Comparison of ENCODE assay signal across 9 mouse cellular contexts in the genomic region with DNA sequence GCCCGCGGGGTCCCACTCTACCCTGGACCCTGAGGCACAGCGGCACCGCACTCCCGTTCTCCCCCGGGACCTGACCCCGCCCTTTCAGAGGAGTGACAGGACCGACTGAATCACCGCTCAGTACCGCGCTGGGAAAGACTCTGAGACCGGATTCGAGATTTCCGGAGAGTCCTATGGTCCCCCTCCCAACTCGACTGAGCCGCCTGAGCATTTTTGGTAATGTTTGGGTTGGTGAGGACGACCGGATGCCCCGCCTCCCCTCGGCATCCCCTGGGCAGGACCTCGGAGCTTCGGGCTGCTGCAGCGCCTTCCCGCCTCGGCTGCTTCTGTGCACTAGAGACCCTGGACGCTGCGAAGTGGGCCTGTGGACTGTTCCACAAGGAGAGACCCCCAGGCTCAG. TPM values are rescaled to one million over a fixed set of nuclear protein-coding genes. Genes with fewer than 3 reads are reported as not detected.
DNase-seq lines count a peak whose midpoint lies in the region; ATAC-seq and TF ChIP-seq lines count a peak whose summit lies in the region.
"Had no signal": no experiment of that assay in that cellular context is flagged by ENCODE, and none has a peak within 500 bp of the region (broad histone marks: within the 10 kb centered on the region; RNA-seq: fewer than 3 reads in every experiment).

No protein-coding gene starts in this region.

- peak; percentile 94 for DNase-seq in lung, postnatal 36 days
- DNase-seq in left cerebral cortex, adult 18-20 months (ENCODE audit: low spot score in 2 of 2), result no peak

- H3K36me3 ChIP-seq in erythroblast, embryonic 14.5 days (ENCODE audit: control insufficient read depth), result no peaks in the 10 kb centered on the region
- H3K36me3 ChIP-seq in embryonic facial prominence, embryonic 13.5 days, result no peaks in the 10 kb centered on the region
- H3K36me3 ChIP-seq in heart, embryonic 14.5 days (ENCODE audit: control insufficient read depth, insufficient read depth, low read length), result no peaks in the 10 kb centered on the region
- no peaks in the 10 kb centered on the region for H3K36me3 ChIP-seq in kidney, embryonic 16.5 days (ENCODE audit: insufficient read depth, low read length)
- H3K36me3 ChIP-seq in small intestine, adult 2 months (ENCODE audit: control insufficient read depth, insufficient read depth, low read length), result no peaks in the 10 kb centered on the region

- no peak for ATAC-seq in erythroblast, adult 5-6 weeks (replicated peaks; ENCODE audit: low FRiP score, poor library complexity, severe bottlenecking)
- ATAC-seq in embryonic facial prominence, embryonic 13.5 days (ENCODE audit: insufficient number of reproducible peaks, insufficient read depth, low FRiP score, low TSS enrichment, low read depth), result no peak
- ATAC-seq in heart, embryonic 14.5 days (ENCODE audit: insufficient number of reproducible peaks, insufficient read depth, low FRiP score, low read depth), result peak; percentile 58
- peak; percentile 53 for ATAC-seq in kidney, embryonic 16.5 days (ENCODE audit: low FRiP score, low TSS enrichment)

- peak overlapping the region; percentile 73 for H3K9ac ChIP-seq in embryonic facial prominence, embryonic 13.5 days
- peak overlapping the region; percentile 77 for H3K9ac ChIP-seq in heart, embryonic 14.5 days (ENCODE audit: low read length)
- H3K9ac ChIP-seq in kidney, embryonic 16.5 days (replicated peaks; ENCODE audit: low read length), result peak overlapping the region; percentile 71

- under 1% methylated on average over 27 of the region's 27 CpGs for WGBS in embryonic facial prominence, embryonic 13.5 days
- WGBS in heart, embryonic 14.5 days, result 1% methylated on average over 27 of the region's 27 CpGs
- WGBS in kidney, embryonic 16.5 days, result 0% methylated on average over 27 of the region's 27 CpGs
- WGBS in small intestine, adult 2 months, result under 1% methylated on average over 27 of the region's 27 CpGs

- TF ChIP-seq POLR2A in small intestine, adult 2 months (IDR thresholded peaks at IDR 0.05; ENCODE audit: low read depth, low read length), result no peak; the same call in 1 of the 2 replicates

- H3K4me2 ChIP-seq in embryonic facial prominence, embryonic 13.5 days, result peak overlapping the region; percentile 79
- H3K4me2 ChIP-seq in heart, embryonic 14.5 days (ENCODE audit: low read length), result peak overlapping the region; percentile 87
- peak overlapping the region; percentile 69 for H3K4me2 ChIP-seq in kidney, embryonic 16.5 days (replicated peaks; ENCODE audit: low read depth, low read length)

- peaks cover 74% of the 10 kb centered on the region for H3K27me3 ChIP-seq in erythroblast, embryonic 14.5 days (ENCODE audit: control insufficient read depth)
- H3K27me3 ChIP-seq in embryonic facial prominence, embryonic 13.5 days, result peaks cover 33% of the 10 kb centered on the region
- no peaks in the 10 kb centered on the region for H3K27me3 ChIP-seq in heart, embryonic 14.5 days (ENCODE audit: control insufficient read depth, insufficient read depth, low read length)
- peaks cover 4% of the 10 kb centered on the region; the same call in 1 of the 2 replicates for H3K27me3 ChIP-seq in kidney, embryonic 16.5 days (ENCODE audit: insufficient read depth, low read length)
- H3K27me3 ChIP-seq in small intestine, adult 2 months (ENCODE audit: control insufficient read depth, insufficient read depth, low read length), result peaks cover 26% of the 10 kb centered on the region

- peak overlapping the region; percentile 18 for H3K4me3 ChIP-seq in erythroblast, embryonic 14.5 days (replicated peaks)
- H3K4me3 ChIP-seq in embryonic facial prominence, embryonic 13.5 days, result peak overlapping the region; percentile 45
- peak overlapping the region; percentile 45 to 46 for H3K4me3 ChIP-seq in heart, embryonic 14.5 days (ENCODE audit: control insufficient read depth in 1 of 2, insufficient read depth in 1 of 2, low read depth in 1 of 2, low read length in 2 of 2)
- H3K4me3 ChIP-seq in kidney, embryonic 16.5 days (ENCODE audit: low read length), result peak overlapping the region; percentile 44
- peak overlapping the region; percentile 58 for H3K4me3 ChIP-seq in small intestine, adult 2 months (ENCODE audit: low read depth, low read length)

- peak overlapping the region; percentile 73 for H3K27ac ChIP-seq in embryonic facial prominence, embryonic 13.5 days
- H3K27ac ChIP-seq in heart, embryonic 14.5 days (replicated peaks in 1 of 2; ENCODE audit: control insufficient read depth in 1 of 2, insufficient read depth in 1 of 2, low read depth in 2 of 2, low read length in 2 of 2), result peak overlapping the region; percentile 87 to 89
- peak overlapping the region; percentile 90 for H3K27ac ChIP-seq in kidney, embryonic 16.5 days (ENCODE audit: low read length)
- peak overlapping the region; percentile 75 for H3K27ac ChIP-seq in small intestine, adult 2 months (ENCODE audit: insufficient read depth, low read depth, low read length)

- peaks cover 10% of the 10 kb centered on the region for H3K4me1 ChIP-seq in erythroblast, embryonic 14.5 days (ENCODE audit: control insufficient read depth)
- H3K4me1 ChIP-seq in embryonic facial prominence, embryonic 13.5 days, result peaks cover 56% of the 10 kb centered on the region
- H3K4me1 ChIP-seq in heart, embryonic 14.5 days (ENCODE audit: control insufficient read depth in 2 of 2, insufficient read depth in 2 of 2, low read length in 2 of 2), result peaks cover 35 to 47% of the 10 kb centered on the region in 2 experiments
- H3K4me1 ChIP-seq in kidney, embryonic 16.5 days (ENCODE audit: insufficient read depth, low read length), result peaks cover 72% of the 10 kb centered on the region
- peaks cover 25% of the 10 kb centered on the region for H3K4me1 ChIP-seq in small intestine, adult 2 months (ENCODE audit: control insufficient read depth, insufficient read depth, insufficient read length, low read length)

- H3K9me3 ChIP-seq in erythroblast, embryonic 14.5 days (ENCODE audit: control insufficient read depth, low read length), result no peaks in the 10 kb centered on the region; the same call in 1 of the 2 replicates
- no peaks in the 10 kb centered on the region for H3K9me3 ChIP-seq in embryonic facial prominence, embryonic 13.5 days
- no peaks in the 10 kb centered on the region for H3K9me3 ChIP-seq in heart, embryonic 14.5 days (ENCODE audit: control insufficient read depth, low read length)
- no peaks in the 10 kb centered on the region for H3K9me3 ChIP-seq in kidney, embryonic 16.5 days (ENCODE audit: low read length)

- no peak for TF ChIP-seq CTCF in small intestine, adult 2 months (IDR thresholded peaks at IDR 0.05; ENCODE audit: extremely low read depth, insufficient read length, insufficient replicate concordance, low read depth, low read length)

RNA-seq across cellular contexts. Expression of gene Mcam, which starts 4.2 kb away (rescaled TPM):
- not detected in 2 replicates for polyA plus RNA-seq in erythroblast, embryonic 14.5 days (2012)
- total RNA-seq in erythroblast, adult 5-6 weeks (2015; ENCODE audit: low replicate concordance), result 0.77 TPM in 1 of 2 replicates, not detected in the other
- 0.60 TPM in 1 of 2 replicates, not detected in the other for total RNA-seq in erythroblast, adult 5-6 weeks (2017; ENCODE audit: low replicate concordance)
- 25.6 and 28.9 TPM in 2 replicates for polyA plus RNA-seq in embryonic facial prominence, embryonic 13.5 days (2015; fragmentation: Nextera tagmentation; extraction: Ambion mirVana)
- 129 and 130 TPM in 2 replicates for polyA plus RNA-seq in heart, embryonic 14.5 days (2014; fragmentation: Nextera tagmentation; extraction: Ambion mirVana)
- polyA plus RNA-seq in kidney, embryonic 16.5 days (2015; fragmentation: Nextera tagmentation; extraction: Ambion mirVana), result 54.3 and 60.3 TPM in 2 replicates
- polyA plus RNA-seq in small intestine, adult 2 months (2012; rRNA removed), result 14.2 and 14.3 TPM in 2 replicates
- total RNA-seq in left cerebral cortex, adult 18-20 months (2021), result 10 to 100 TPM in 1 of 2 experiments, 1 to 10 TPM in 1; 8.7 to 10.3 TPM

RNA-seq across cellular contexts. Expression of gene Rnf26, which starts 16.7 kb away (rescaled TPM):
- polyA plus RNA-seq in erythroblast, embryonic 14.5 days (2012), result 8.5 and 11.1 TPM in 2 replicates
- 11.1 and 23.6 TPM in 2 replicates for total RNA-seq in erythroblast, adult 5-6 weeks (2015; ENCODE audit: low replicate concordance)
- total RNA-seq in erythroblast, adult 5-6 weeks (2017; ENCODE audit: low replicate concordance), result 13.5 and 15.6 TPM in 2 replicates
- polyA plus RNA-seq in embryonic facial prominence, embryonic 13.5 days (2015; fragmentation: Nextera tagmentation; extraction: Ambion mirVana), result 73.3 and 80.1 TPM in 2 replicates
- polyA plus RNA-seq in heart, embryonic 14.5 days (2014; fragmentation: Nextera tagmentation; extraction: Ambion mirVana), result 30.4 and 32.9 TPM in 2 replicates
- 75.0 and 87.0 TPM in 2 replicates for polyA plus RNA-seq in kidney, embryonic 16.5 days (2015; fragmentation: Nextera tagmentation; extraction: Ambion mirVana)
- 16.9 and 26.4 TPM in 2 replicates for polyA plus RNA-seq in small intestine, adult 2 months (2012; rRNA removed)
- total RNA-seq in left cerebral cortex, adult 18-20 months (2021), result 10 to 100 TPM; 28.7 to 31.9 TPM

RNA-seq across cellular contexts. Expression of gene Gm49380, which starts 16.7 kb away (rescaled TPM):
- polyA plus RNA-seq in erythroblast, embryonic 14.5 days (2012), result not detected in 2 replicates
- total RNA-seq in erythroblast, adult 5-6 weeks (2015; ENCODE audit: low replicate concordance), result not detected in 2 replicates
- total RNA-seq in erythroblast, adult 5-6 weeks (2017; ENCODE audit: low replicate concordance), result not detected in 2 replicates
- polyA plus RNA-seq in embryonic facial prominence, embryonic 13.5 days (2015; fragmentation: Nextera tagmentation; extraction: Ambion mirVana), result 0.30 and 0.48 TPM in 2 replicates
- polyA plus RNA-seq in heart, embryonic 14.5 days (2014; fragmentation: Nextera tagmentation; extraction: Ambion mirVana), result 0.07 and 0.08 TPM in 2 replicates
- polyA plus RNA-seq in kidney, embryonic 16.5 days (2015; fragmentation: Nextera tagmentation; extraction: Ambion mirVana), result 0.22 and 0.25 TPM in 2 replicates
- polyA plus RNA-seq in small intestine, adult 2 months (2012; rRNA removed), result not detected in 2 replicates
- total RNA-seq in left cerebral cortex, adult 18-20 months (2021), result under 1 TPM; 0.14 to 0.42 TPM
- total RNA-seq: MEL had no signal

RNA-seq across cellular contexts. Expression of gene C1qtnf5, which starts 23.0 kb away (rescaled TPM):
- polyA plus RNA-seq in erythroblast, embryonic 14.5 days (2012), result 0.08 TPM in 1 of 2 replicates, not detected in the other
- total RNA-seq in erythroblast, adult 5-6 weeks (2015; ENCODE audit: low replicate concordance), result 2.1 TPM in 1 of 2 replicates, not detected in the other
- not detected in 2 replicates for total RNA-seq in erythroblast, adult 5-6 weeks (2017; ENCODE audit: low replicate concordance)
- polyA plus RNA-seq in embryonic facial prominence, embryonic 13.5 days (2015; fragmentation: Nextera tagmentation; extraction: Ambion mirVana), result 1.5 and 2.8 TPM in 2 replicates
- polyA plus RNA-seq in heart, embryonic 14.5 days (2014; fragmentation: Nextera tagmentation; extraction: Ambion mirVana), result 2.3 and 2.7 TPM in 2 replicates
- 4.7 and 5.7 TPM in 2 replicates for polyA plus RNA-seq in kidney, embryonic 16.5 days (2015; fragmentation: Nextera tagmentation; extraction: Ambion mirVana)
- polyA plus RNA-seq in small intestine, adult 2 months (2012; rRNA removed), result 6.4 and 7.0 TPM in 2 replicates
- total RNA-seq in left cerebral cortex, adult 18-20 months (2021), result 10 to 100 TPM; 18.1 to 23.2 TPM

RNA-seq across cellular contexts. Expression of gene Mfrp, which starts 28.5 kb away (rescaled TPM):
- not detected in 2 replicates for polyA plus RNA-seq in erythroblast, embryonic 14.5 days (2012)
- total RNA-seq in erythroblast, adult 5-6 weeks (2015; ENCODE audit: low replicate concordance), result not detected in 2 replicates
- not detected in 2 replicates for total RNA-seq in erythroblast, adult 5-6 weeks (2017; ENCODE audit: low replicate concordance)
- 0.21 and 0.39 TPM in 2 replicates for polyA plus RNA-seq in embryonic facial prominence, embryonic 13.5 days (2015; fragmentation: Nextera tagmentation; extraction: Ambion mirVana)
- not detected in 2 replicates for polyA plus RNA-seq in heart, embryonic 14.5 days (2014; fragmentation: Nextera tagmentation; extraction: Ambion mirVana)
- 0.10 and 0.25 TPM in 2 replicates for polyA plus RNA-seq in kidney, embryonic 16.5 days (2015; fragmentation: Nextera tagmentation; extraction: Ambion mirVana)
- polyA plus RNA-seq in small intestine, adult 2 months (2012; rRNA removed), result 0.04 TPM in 2 replicates
- under 1 TPM in 1 of 2 experiments, not detected in 1; 0.16 TPM for total RNA-seq in left cerebral cortex, adult 18-20 months (2021)
- total RNA-seq: MEL had no signal

Comparison
In these comparisons a context has a peak if more than half of its experiments do, and no peak if none do; other contexts are left out.
1. ATAC-seq: peak in heart, embryonic 14.5 days (single experiment) and kidney, embryonic 16.5 days (single experiment); none in erythroblast, adult 5-6 weeks (single experiment) and embryonic facial prominence, embryonic 13.5 days (single experiment).
2. RNA of gene Mcam, which starts 4.2 kb away (polyA plus RNA-seq): 129 to 130 TPM in heart, embryonic 14.5 days, 54.3 to 60.3 TPM in kidney, embryonic 16.5 days, 25.6 to 28.9 TPM in embryonic facial prominence, embryonic 13.5 days and 14.2 to 14.3 TPM in small intestine, adult 2 months; not detected in erythroblast, embryonic 14.5 days; every median in the first group is over 10 times any median in the second.
3. Peak in every context shown above with its lines, with median percentiles within 50 percentile points of each other: H3K4me3 ChIP-seq, H3K27ac ChIP-seq, H3K4me2 ChIP-seq and H3K9ac ChIP-seq.